Mouse (Mus musculus) natural killer cell, adult 2 months (primary cell): ENCODE results near the gene Casp9.
A peak's percentile ranks its signal among the peaks of the same experiment; 100 is the strongest.
"Not testable (repeated sequence)": the region's sequence is repeated elsewhere in the genome, so short reads cannot be mapped to it uniquely, and the experiment has no call there.

ENCODE experiments used
- DNase-seq, 2 experiments: peaks; one replicate each; pipeline ENCODE4 v3.0.0; 2022; ENCODE audit warnings: low spot score in 2 of 2

Casp9 gene

GRCm38 (mm10) chr4:141793282-141794151 lies at the start of gene Casp9:
Casp9 (plus strand) TSS chr4:141793612.
- peak; percentile 97 for DNase-seq

GRCm38 (mm10) chr4:141746578-141747346 lies 46.6 kb upstream of the Casp9 start, which contains the start of gene Agmat:
Agmat (plus strand) TSS chr4:141746672.
- DNase-seq = no peak

- no peak for DNase-seq
Observed at GRCm38 (mm10) chr4:141749557-141749956, 43.9 kb upstream of the Casp9 start.

DNA sequence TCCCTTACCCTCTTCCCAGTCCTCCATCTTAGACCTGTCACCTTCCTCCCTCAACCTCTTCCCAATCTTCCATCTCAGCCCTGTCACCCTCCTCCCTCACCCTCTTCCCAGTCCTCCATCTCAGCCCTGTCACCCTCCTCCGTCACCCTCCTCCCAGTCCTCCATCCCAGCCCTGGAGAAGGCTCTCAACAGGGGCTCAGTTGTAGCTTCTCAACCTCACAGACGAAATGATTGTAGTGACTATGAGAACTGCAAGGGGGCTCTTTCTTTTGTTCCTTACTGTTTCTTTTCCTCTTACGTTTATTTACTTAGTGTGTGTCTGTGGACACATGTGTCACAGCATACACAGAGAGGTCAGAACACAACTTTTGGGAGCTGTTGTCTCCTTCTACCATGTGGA lies 42.6 kb upstream of the Casp9 start:
- DNase-seq = no peak

GRCm38 (mm10) chr4:141751419-141752075 lies 41.9 kb upstream of the Casp9 start:
- DNase-seq = no peak

DNA sequence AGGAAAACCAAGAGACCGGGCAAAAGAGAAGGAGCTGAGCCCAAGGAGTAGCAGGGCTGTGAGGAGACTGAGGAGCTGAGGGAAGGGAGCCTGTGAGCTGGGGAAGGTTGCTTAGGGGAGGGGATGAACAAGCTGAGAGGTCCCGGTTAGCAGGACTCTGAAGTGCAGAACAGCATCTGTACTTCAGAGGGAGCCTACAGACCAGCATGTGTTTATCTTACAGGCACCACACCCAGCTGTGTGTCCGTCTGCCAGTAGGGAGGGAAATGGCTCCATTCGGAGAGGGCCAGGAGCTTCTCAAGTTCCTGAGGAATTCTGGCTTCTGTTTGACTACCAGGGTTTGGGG lies 41.4 kb upstream of the Casp9 start:
- DNase-seq = no peak

- DNase-seq = no peak
Observed at GRCm38 (mm10) chr4:141755375-141755930, 38.0 kb upstream of the Casp9 start.

DNA sequence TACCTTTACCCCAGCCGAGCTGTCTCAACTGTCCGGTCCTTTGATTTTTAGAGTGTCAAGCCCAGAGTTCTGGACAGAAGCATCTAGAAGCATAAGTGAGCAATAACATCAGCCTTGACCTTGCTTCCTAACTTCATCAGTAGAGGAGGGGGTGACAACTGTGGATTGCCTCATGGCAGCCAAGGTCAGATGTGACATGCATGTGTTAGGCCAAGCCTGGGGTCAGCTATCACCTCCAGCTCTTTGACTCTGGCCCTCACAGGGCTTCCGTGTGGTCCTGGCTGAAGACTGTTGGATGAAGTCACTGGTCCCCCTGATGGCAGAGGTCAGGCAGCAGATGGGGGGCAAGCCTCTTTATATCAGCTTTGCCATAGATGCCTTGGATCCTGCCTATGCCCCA lies 36.3 kb upstream of the Casp9 start:
- DNase-seq = no peak

- DNase-seq = no peak
Observed at GRCm38 (mm10) chr4:141758874-141759542, 34.4 kb upstream of the Casp9 start.

DNA sequence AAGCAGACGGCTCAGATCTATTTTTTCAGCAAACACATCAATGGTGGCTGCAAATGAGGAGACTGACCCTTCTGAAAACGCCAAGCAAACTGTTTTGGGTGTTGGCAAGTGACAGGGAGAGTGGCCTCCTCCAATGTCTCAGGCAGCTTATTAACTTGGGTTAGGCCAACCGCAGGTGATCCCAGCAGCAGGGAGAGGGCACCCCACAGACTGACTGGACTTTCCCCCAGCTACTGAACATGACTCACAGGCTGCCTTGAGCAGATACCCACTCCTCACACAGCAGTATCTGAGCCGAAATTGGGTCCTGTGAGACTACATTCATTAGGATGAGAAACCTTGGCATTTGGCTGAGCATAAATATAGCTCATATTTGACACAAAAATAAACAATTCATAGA lies 32.5 kb upstream of the Casp9 start:
- no peak for DNase-seq

DNA sequence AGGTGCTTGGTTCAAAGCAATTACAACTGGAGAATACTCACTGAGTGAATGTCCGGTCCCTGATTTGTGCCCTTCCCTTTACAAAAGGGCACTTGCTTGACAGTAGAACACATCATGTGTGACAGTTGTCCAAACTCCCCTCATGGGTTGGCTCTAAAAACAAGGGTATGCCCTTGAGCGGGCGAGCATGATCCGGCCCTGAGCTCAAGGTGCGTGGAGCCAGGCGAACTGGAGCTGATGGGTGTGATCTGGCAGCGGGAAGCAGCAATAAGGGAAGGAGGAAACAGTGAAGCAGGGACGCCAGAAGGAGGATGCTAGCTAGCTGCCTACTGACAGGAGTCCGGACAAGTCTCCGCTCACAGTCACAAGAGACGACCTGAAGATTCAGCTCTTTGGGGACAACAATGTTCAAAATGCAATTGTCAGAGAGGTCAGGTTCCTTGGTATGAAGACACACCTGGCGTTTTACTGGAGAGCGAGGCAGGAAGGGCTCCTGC lies 31.3 kb upstream of the Casp9 start:
- no peak for DNase-seq

GRCm38 (mm10) chr4:141763476-141763875 lies 29.9 kb upstream of the Casp9 start:
- no peak for DNase-seq

GRCm38 (mm10) chr4:141765008-141765407 lies 28.4 kb upstream of the Casp9 start:
- no peak for DNase-seq

- DNase-seq = peak in 1 of 2 experiments; percentile 16
Observed at GRCm38 (mm10) chr4:141766316-141766667, 27.1 kb upstream of the Casp9 start.

DNA sequence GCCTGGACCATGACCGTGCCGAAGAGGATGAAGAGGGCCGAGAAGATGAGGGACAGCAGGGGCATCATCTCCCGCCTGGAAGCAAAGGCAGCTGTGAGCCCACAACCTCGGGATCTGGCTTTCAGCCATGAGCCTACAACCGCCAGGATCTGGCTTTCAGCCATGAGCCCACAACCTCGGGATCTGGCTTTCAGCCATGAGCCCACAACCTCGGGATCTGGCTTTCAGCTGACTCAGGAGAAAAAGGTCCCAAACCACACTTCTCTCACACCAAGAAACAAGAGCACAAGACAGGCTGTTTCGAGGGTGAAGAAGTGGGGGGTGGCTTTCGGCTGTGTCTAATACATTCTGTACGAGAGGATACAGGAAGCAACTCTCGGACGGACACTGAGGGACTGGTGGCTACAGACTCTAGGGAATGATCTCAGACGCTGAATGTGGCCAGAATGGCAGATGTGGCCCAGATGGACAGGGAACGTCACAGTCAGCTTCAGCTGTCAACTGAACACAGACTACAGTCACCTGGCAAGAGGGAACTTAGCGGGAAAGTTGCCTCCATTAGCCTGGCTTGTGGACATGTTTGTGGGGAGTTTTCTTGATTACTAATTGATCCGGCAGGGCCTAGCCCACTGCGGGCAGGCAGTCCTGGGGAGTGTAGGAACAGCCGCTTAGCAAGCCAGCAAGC lies 26.6 kb upstream of the Casp9 start:
- DNase-seq = no peak

GRCm38 (mm10) chr4:141767353-141768036 lies 25.9 kb upstream of the Casp9 start:
- DNase-seq = no peak

DNA sequence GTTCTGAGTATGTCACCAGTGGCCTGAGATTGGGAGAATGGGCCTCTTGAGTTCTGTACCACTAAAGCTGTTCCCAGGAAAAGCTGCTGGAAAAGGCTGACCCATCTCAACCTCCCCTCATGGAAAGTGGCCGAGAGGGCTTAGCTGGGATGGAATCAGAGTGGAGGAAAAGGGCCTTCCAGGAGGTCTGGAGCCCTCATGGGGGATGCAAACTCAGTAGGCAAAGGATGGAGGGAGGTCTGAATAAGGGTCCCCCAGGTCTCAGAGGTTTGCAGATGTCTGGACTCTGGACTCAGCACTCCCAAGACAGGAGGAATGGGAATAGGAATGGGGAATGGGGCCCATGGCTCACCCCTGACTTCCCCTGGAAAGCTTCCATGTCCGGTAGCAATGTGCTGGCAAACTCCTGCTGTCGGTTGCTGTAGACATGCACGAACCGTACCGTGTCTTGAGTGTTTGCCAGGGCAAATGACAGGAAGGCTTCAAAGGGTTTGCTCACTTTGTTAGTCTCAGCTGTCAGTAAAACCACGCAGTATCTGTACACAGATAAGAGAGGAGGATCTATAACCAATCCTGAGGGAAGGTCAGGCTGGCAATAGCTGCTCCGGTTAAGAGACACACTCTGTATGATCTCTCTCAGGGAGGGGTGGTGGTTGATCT lies 23.8 kb upstream of the Casp9 start:
- no peak for DNase-seq

DNA sequence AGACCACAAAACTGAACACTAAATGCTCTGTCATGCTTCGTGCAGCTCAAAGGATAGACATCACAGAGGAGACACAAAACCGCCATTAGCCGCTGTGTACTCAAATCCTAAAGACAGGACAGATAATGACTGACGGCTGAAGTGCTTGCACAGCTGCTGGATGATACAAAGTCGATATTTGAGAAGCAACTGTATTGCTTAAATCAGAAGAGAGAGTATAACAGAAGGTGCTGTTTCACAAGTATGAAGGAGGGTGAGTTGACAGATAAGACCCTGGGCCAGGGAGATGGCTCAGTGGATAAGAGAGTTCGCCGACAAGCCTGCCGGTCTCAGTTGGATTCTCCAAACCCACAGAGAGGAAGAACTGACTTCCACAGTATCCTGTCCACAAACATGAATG lies 21.6 kb upstream of the Casp9 start:
- DNase-seq = no peak

GRCm38 (mm10) chr4:141773019-141773418 lies 20.4 kb upstream of the Casp9 start:
- DNase-seq = not testable (repeated sequence)

DNA sequence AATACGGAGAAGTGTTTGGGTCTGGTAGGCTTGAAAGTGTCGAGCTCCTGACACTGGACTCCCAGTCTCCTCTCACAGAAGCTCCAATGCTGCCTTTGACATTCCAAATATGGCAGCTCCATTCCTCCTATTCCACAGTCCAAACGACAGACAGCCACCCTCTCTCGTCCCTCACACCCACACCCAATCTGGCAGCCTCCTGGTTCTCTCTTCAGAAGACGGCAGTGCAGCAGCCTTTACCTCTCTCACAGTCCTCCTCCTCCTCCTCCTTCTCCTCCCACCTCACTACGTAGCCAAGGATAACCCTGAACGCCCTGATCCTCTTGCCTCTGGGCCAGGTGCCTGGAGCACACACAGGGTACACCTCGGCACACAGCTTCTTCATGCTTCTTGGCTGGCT lies 13.6 kb upstream of the Casp9 start:
- no peak for DNase-seq
